Mouse (Mus musculus): ENCODE data around the gene Tfap2c.

Tfap2c gene

DNA sequence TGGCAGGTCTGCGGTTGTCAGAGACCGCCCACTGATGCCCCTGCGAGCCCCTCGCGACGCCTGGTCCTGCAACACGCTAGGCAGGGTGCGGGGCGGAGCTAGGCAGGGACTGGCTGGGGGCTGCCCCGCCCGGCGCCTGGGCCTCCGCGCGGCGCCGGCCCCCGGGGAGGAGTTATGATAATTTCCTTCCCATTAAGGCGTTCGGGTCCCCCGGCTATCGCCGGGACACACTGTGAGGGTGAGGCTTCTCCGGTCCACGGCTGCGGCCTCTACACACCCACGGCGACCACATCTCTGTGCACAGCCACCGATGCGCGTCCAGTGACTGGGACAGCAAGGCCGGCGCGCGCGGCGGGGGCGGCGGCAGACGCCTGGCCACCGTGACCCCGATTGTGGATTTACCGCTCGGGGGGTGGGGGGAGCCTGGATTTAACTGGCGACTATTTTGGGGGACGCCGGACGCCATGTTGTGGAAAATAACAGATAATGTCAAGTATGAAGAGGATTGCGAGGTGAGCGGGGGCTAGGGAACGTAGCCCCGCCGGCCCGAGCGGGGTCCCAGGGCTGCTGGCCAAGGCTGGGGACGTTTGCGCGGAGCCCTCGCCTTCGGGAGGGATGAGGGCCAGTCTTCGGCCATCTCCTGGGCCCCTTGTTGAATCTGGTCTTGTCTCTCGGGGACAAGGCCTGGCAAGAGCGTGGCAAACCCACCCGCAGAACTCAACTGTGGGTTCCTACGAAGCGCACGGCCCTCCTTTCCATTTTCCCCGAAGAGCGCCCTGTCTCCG lies at the start of gene Tfap2c:
TSS of gene Tfap2c (plus strand) at position 223 of the 785 bp plus-strand sequence.
- DNase-seq (ENCODE audit: low read depth, low spot score) = peak; percentile 77

DNA sequence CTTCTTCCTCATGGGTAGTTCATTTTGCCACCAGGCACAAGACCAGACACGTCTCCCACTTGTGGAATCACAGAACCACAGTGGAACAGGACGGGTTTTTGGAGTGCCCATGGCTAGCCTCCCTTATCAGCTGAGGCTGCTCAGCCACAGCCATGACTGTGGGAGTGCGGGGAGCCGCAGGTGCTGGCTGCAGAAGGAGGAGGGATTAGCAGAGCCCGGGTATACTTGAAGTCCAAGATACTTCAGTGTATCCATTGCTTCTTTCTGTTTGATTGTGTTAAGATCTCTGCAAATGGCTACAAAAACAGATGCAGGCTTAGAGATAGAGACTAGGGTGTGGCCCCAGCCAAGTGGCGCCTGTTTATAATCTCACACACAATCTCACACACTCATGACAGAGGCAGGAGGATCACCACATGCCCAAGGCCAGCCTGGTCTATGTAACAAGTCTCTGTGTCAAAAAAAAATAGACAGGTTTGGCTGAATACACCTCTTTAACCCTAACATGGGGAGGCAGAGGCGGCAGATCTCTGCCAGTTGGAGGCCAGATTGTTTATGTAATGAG lies 48.6 kb upstream of the Tfap2c start:
- DNase-seq (ENCODE audit: low read depth, low spot score) = no peak

DNA sequence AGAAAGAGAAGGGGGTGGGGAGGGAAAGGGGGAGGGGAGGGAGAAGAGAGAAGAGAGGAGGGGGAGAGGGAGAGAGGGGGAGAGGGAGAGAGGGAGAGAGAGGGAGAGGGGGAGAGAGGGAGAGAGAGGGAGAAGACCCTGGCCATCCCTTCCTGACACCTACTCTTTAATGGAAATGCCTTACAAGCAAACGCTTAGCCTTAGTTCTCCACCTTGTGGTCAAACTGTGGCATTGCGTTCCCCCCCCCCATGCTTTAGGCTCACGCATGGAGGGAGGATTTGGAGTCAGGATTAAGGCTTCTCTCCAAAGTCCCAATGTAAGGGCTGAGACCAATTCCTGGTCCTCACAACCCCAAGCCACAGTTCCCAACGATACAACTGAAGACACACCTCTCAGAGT lies 48.1 kb upstream of the Tfap2c start:
- peak; percentile 61 for DNase-seq (ENCODE audit: low read depth, low spot score)

GRCm38 (mm10) chr2:172502168-172502567 lies 47.2 kb upstream of the Tfap2c start:
- peak; percentile 47 for DNase-seq (ENCODE audit: low read depth, low spot score)

DNA sequence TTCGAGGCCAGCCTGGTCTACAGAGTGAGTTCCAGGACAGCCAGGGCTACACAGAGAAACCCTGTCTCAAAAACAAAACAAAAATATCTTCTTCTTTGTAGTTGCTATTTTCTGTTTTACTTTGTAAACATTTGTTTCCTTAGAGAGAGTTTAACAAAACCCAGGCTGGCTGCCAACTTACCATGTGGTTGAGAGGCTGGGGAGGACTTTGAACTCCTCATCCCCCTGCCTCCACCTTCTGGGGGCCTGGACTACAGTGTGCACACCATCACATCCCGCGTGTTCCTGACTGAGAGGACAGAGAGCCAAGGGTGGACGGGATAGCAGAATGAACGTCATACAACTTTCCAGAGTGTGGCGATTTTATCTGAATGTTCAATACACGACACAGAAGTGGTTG lies 43.3 kb upstream of the Tfap2c start:
- no peak for DNase-seq (ENCODE audit: low read depth, low spot score)

DNA sequence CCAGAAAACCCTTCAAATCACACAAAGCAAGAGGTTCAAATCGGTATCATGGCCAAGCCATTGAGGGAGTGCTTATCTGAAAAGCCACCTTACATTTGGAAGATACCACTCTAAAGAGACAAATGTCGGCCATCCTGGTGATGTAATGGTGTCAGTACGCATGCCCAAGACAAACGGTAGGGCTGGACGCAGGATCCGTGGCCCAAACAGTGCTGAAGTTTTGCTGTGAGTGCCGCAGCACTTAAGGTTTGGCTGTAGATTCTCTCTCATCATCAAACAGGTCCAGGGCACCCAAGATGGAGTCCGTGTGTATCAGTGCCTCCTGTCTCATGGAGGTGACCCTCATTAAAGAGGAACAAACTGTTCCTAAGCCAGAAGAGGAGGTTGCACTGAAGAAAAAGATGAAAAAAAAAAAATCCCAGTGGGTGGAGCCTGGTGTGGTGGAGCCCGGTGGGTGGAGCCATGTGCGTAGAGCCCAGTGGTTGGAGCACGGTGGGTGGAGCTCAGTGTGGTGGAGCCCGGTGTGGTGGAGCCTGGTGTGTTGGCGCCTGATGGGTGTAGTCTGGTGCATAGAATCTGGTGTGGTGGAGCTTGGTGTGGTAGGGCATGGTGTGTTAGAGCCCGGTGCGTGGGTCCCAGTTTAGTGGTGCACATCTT lies 39.2 kb upstream of the Tfap2c start:
- DNase-seq (ENCODE audit: low read depth, low spot score) = peak; percentile 70

DNA sequence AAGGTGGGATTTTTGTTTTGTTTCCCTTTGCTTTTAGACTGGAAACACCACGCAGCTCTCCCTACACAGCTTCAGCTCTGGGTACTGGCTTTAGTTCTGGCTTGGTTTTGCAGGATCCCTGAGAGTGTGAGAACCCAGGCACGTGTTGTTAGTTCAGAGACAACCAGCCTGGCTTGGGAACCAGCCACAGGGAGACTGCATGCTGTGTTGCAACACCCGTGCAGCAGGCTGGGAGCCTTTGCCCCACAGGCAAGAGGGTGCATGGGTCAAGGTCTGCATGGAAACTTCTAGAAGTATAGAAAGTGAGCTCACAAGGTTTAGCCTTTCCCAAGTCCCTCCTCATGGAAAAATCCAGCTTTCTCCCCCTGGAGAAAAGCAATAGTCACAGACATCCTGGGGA lies 38.5 kb upstream of the Tfap2c start:
- no peak for DNase-seq (ENCODE audit: low read depth, low spot score)

GRCm38 (mm10) chr2:172516407-172516992 lies 32.9 kb upstream of the Tfap2c start:
- DNase-seq (ENCODE audit: low read depth, low spot score) = peak; percentile 99

- DNase-seq (ENCODE audit: low read depth, low spot score) = peak; percentile 88
Measured at GRCm38 (mm10) chr2:172520616-172521371, 28.6 kb upstream of the Tfap2c start.

- peak; percentile 67 for DNase-seq (ENCODE audit: low read depth, low spot score)
Measured at GRCm38 (mm10) chr2:172522528-172522927, 26.9 kb upstream of the Tfap2c start.

GRCm38 (mm10) chr2:172527175-172527574 lies 22.2 kb upstream of the Tfap2c start:
- no peak for DNase-seq (ENCODE audit: low read depth, low spot score)

DNA sequence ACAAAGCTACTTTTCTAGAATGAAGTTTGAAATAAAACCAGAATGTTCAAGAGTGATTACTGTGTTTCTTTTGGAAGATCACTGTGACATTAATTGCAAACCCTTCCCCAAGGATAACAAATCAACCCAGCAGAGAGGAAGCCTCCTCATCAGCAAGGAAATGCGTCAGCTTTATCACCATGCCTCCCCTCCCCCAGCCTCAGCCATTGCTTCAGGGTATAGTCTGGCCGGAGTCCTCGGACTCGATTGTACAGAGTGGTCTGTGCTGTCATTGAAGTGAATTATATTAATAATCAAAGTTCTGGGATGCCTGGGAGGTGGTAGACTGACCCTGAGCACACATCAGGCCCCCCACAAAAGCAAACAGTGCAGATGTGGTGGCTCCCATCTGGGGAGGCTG lies 5.4 kb upstream of the Tfap2c start:
- DNase-seq (ENCODE audit: low read depth, low spot score) = peak; percentile 39

DNA sequence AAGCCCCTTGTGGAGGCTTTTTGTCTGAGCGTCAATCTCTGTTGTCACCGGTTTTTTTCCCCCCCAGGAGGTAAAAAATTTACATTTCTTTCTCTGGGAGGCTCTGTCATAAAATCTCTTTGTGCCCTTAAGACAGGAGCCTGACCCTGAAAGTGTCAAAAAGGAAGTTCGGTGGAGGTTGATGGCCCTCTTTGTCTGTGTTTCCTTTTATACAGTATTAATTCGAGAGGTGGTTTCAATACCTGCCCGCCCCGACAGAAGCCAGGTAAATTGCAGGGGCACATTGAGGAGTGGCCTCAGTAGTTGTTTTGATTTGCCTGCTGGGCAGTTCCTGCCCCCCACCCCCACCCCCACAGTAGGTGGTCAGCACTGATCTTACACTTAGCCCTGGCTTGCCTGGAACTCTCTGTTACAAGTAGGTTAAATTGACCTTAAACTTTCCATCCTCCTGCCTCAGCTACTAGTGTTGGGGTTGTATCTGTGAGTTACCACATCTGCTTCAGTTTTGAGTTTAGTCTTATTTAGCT lies 4.7 kb upstream of the Tfap2c start:
- DNase-seq (ENCODE audit: low read depth, low spot score) = peak; percentile 78

- peak; percentile 33 for DNase-seq (ENCODE audit: low read depth, low spot score)
Measured at GRCm38 (mm10) chr2:172545592-172546235, 3.7 kb upstream of the Tfap2c start.

- no peak for DNase-seq (ENCODE audit: low read depth, low spot score)
Measured at GRCm38 (mm10) chr2:172546551-172546950, 2.8 kb upstream of the Tfap2c start.

GRCm38 (mm10) chr2:172547116-172547515 lies 2.3 kb upstream of the Tfap2c start:
- peak; percentile 81 for DNase-seq (ENCODE audit: low read depth, low spot score)

- DNase-seq (ENCODE audit: low read depth, low spot score) = peak; percentile 52
Measured at GRCm38 (mm10) chr2:172547807-172548586, 1.4 kb upstream of the Tfap2c start.

- DNase-seq (ENCODE audit: low read depth, low spot score) = no peak
Measured at GRCm38 (mm10) chr2:172548672-172549255, 629 bp upstream of the Tfap2c start.

- peak; percentile 88 for DNase-seq (ENCODE audit: low read depth, low spot score)
Measured at GRCm38 (mm10) chr2:172550364-172551080, 1.1 kb downstream of the Tfap2c start.
